Mouse (Mus musculus): ENCODE results near the gene Impdh1.

- no peak for TF ChIP-seq CTCF (IDR thresholded peaks at IDR 0.05; ENCODE audit: extremely low read depth, insufficient read depth, low read length)
- no peak for TF ChIP-seq POLR2A (IDR thresholded peaks at IDR 0.05; ENCODE audit: extremely low read depth, insufficient read depth, low read length)
Measured at GRCm38 (mm10) chr6:29229265-29229913, 13.2 kb upstream of the Impdh1 start.

Data from cortical plate, adult 2 months (tissue).